Mouse (Mus musculus): Measurements from ENCODE around the gene Pacrg. TPM values are rescaled to one million over a fixed set of nuclear protein-coding genes. Genes with fewer than 3 reads are reported as not detected.

Gene Pacrg
- total and polyA plus RNA-seq, 2 experiments from 2014 or later, result 9.5 to 26.1 TPM

DNA sequence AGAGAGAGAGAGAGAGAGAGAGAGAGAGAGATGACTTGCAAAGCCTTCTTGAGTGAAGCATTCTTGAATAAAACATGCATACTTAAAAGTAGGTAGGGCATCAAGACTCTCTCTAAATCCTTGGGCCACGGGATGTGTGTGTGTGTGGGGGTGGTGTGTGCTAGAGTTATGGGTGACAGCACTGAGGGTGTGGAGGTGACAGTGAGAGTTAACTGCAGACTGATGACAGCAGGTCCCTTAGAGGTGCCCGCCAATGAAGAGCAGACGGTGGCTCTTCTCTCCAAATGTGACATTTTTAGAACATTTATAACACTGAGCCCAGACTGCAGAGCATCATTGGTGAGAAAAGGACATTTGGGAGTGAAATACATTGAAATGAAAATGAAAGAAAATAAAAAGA, 220.2 kb downstream of the Pacrg start:
- Histone ChIP-seq H3K27ac (no peak overlapping the region), H3K9me3 (ENCODE audit: low read length) (no peaks in the 10 kb centered on the region), H3K4me1 (ENCODE audit: insufficient read depth, low read length) (0 out of 2 replicates have a peak, but pooled peaks cover 8% of the 10 kb centered on the region), H3K36me3 (ENCODE audit: insufficient read depth, low read length) (no peaks in the 10 kb centered on the region), H3K9ac (replicated peaks; ENCODE audit: low read length) (no peak overlapping the region), H3K4me2 (ENCODE audit: low read depth, low read length) (no peak overlapping the region), H3K4me3 (ENCODE audit: low read length) (no peak overlapping the region), H3K27me3 (ENCODE audit: insufficient read depth, low read length) (no peaks in the 10 kb centered on the region)
- WGBS, result 78% methylated on average over 3 of the region's 3 CpGs
- ATAC-seq (no peak), DNase-seq (ENCODE audit: low spot score) (no peak)
- TF ChIP-seq CTCF (IDR thresholded peaks at IDR 0.05; ENCODE audit: low read depth), result no peak

DNA sequence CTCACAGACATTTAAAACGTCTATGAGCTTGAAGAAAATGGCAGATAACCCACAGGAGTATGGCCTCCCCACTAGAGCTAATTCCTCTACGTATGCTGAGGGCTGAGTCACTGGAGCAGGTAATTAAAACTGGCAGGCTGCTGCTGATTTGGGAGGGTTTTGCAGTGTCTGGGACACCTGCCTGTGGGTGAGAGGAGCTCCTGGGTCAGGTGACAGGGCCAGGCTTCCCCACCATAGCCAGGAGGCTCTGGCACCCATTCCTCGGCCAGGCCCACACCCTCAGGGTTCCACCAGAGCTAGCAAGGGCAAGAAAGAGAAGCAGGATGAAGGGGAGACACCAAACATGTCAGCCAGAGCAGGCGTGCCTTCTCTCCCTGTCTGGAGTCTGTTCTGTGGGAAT, 222.5 kb downstream of the Pacrg start:
- no peak overlapping the region for H3K4me3 ChIP-seq (ENCODE audit: low read length)
- H3K4me1 ChIP-seq (ENCODE audit: insufficient read depth, low read length), result 0 out of 2 replicates have a peak, but pooled peaks cover 8% of the 10 kb centered on the region
- TF ChIP-seq CTCF (IDR thresholded peaks at IDR 0.05; ENCODE audit: low read depth), result no peak
- DNase-seq (ENCODE audit: low spot score) (peak; percentile 45), ATAC-seq (peak; percentile 58; the same call in 1 of the 2 replicates)
- H3K36me3 ChIP-seq (ENCODE audit: insufficient read depth, low read length), result no peaks in the 10 kb centered on the region
- 49% methylated on average over 4 of the region's 4 CpGs for WGBS
- H3K27ac ChIP-seq, result no peak overlapping the region
- H3K4me2 ChIP-seq (ENCODE audit: low read depth, low read length), result no peak overlapping the region
- H3K27me3 ChIP-seq (ENCODE audit: insufficient read depth, low read length), result no peaks in the 10 kb centered on the region
- no peak overlapping the region for H3K9ac ChIP-seq (replicated peaks; ENCODE audit: low read length)
- H3K9me3 ChIP-seq (ENCODE audit: low read length), result no peaks in the 10 kb centered on the region

DNA sequence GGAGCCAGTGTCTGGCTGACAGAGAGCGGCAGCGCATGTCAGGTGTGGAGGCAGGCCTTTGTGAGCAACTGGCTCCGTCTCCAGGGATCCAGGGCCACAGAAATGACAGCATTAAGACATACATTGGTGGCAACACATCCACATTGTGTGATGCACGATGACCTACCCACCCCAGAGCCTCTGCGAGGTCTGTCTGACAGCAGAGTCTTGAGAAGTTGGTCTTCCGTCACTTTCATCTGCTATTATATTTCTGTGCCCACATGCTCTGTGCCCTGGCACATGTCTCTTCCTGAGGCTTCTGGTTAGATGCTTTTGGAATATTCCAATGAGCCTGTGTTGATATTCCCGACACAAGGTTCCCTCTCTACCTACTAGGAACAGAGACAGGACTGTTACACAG, 224.5 kb downstream of the Pacrg start:
- Histone ChIP-seq H3K27ac (no peak overlapping the region), H3K4me1 (ENCODE audit: insufficient read depth, low read length) (0 out of 2 replicates have a peak, but pooled peaks cover 8% of the 10 kb centered on the region)
- ATAC-seq, result no peak

DNA sequence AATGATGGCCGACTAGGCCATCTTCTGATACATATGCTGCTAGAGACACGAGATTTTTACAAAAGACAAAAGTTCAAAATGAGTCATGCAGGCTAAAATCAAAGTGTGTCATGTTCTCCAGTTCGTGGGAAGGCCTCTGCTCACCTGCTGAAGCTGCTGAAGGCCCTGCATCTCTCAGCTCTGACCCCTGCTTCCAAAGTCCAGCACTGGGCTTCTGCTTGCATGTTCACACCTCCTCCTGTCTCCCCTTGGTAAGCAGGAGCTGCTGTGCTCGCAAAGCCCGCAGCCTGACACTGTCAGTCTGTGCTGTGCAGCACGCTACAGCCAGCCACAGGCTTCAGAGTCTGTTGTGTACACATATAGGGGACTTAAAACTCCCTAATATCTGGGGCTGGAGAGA, 225.4 kb downstream of the Pacrg start:
- 86% methylated on average over 6 of the region's 6 CpGs for WGBS
- ATAC-seq, result no peak

More for the DNA sequence above, 224.5 kb downstream of the Pacrg start:
- 82% methylated on average over 7 of the region's 7 CpGs for WGBS
- H3K4me3 ChIP-seq (ENCODE audit: low read length), result no peak overlapping the region
- H3K9ac ChIP-seq (replicated peaks; ENCODE audit: low read length), result no peak overlapping the region
- TF ChIP-seq CTCF (IDR thresholded peaks at IDR 0.05; ENCODE audit: low read depth), result no peak
- no peaks in the 10 kb centered on the region for H3K9me3 ChIP-seq (ENCODE audit: low read length)
- no peaks in the 10 kb centered on the region for H3K36me3 ChIP-seq (ENCODE audit: insufficient read depth, low read length)
- no peak for DNase-seq (ENCODE audit: low spot score)
- no peak overlapping the region for H3K4me2 ChIP-seq (ENCODE audit: low read depth, low read length)
- no peaks in the 10 kb centered on the region for H3K27me3 ChIP-seq (ENCODE audit: insufficient read depth, low read length)

DNA sequence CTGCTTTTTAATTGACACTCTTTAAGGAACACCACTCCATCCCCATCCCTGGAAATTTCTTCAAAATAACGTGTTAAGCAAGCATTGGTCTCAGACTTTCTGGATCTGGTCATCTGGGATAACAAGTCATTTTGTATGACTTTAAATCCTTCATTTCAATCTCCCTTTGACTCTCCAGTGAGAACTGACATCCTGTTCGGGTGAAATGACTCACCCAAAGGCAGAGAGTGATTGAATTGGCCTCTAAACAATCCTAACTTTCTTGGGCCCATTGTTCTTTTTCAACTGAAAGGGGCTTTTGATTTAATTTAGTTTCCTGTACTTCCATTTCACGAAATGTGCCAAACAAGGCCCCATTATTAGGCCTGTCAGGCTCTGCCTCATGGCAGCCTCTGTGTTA, 228.5 kb downstream of the Pacrg start:
- ATAC-seq (no peak), DNase-seq (ENCODE audit: low spot score) (no peak)
- no peaks in the 10 kb centered on the region for H3K9me3 ChIP-seq (ENCODE audit: low read length)
- no peaks in the 10 kb centered on the region for H3K36me3 ChIP-seq (ENCODE audit: insufficient read depth, low read length)
- H3K27me3 ChIP-seq (ENCODE audit: insufficient read depth, low read length), result no peaks in the 10 kb centered on the region
- H3K27ac ChIP-seq, result no peak overlapping the region
- H3K4me1 ChIP-seq (ENCODE audit: insufficient read depth, low read length), result no peaks in the 10 kb centered on the region
- no peak overlapping the region for H3K9ac ChIP-seq (replicated peaks; ENCODE audit: low read length)
- WGBS, result 40% methylated on average over 3 of the region's 3 CpGs
- no peak overlapping the region for H3K4me2 ChIP-seq (ENCODE audit: low read depth, low read length)
- TF ChIP-seq CTCF (IDR thresholded peaks at IDR 0.05; ENCODE audit: low read depth), result no peak
- no peak overlapping the region for H3K4me3 ChIP-seq (ENCODE audit: low read length)

More for the DNA sequence above, 225.4 kb downstream of the Pacrg start:
- no peak overlapping the region for H3K4me3 ChIP-seq (ENCODE audit: low read length)
- H3K4me2 ChIP-seq (ENCODE audit: low read depth, low read length), result no peak overlapping the region
- H3K9ac ChIP-seq (replicated peaks; ENCODE audit: low read length), result no peak overlapping the region
- no peaks in the 10 kb centered on the region for H3K9me3 ChIP-seq (ENCODE audit: low read length)
- H3K27ac ChIP-seq, result no peak overlapping the region
- no peaks in the 10 kb centered on the region for H3K27me3 ChIP-seq (ENCODE audit: insufficient read depth, low read length)
- H3K36me3 ChIP-seq (ENCODE audit: insufficient read depth, low read length), result no peaks in the 10 kb centered on the region
- no peak for TF ChIP-seq CTCF (IDR thresholded peaks at IDR 0.05; ENCODE audit: low read depth)
- 0 out of 2 replicates have a peak, but pooled peaks cover 8% of the 10 kb centered on the region for H3K4me1 ChIP-seq (ENCODE audit: insufficient read depth, low read length)
- DNase-seq (ENCODE audit: low spot score), result no peak

DNA sequence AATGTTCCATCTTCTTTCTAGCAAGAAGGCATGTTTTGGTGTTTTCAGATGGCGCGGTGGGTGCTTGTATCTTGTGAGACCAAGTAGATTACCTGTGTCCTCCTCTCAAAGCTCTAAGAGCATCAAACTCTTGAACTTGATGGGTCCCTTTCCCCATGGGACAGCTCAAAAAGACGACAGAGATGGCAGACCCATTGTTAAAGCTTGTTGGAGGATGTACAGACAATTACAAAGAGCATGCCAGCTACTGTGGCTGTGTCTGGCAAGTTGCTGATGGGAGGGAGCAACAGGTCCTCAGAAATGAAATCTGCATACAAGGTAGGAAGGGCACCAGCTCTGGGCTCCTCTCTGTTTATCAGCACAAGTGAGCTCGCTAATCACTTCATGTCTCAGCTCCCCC, 232.0 kb downstream of the Pacrg start:
- Histone ChIP-seq H3K27ac (no peak overlapping the region), H3K4me3 (ENCODE audit: low read length) (no peak overlapping the region), H3K36me3 (ENCODE audit: insufficient read depth, low read length) (no peaks in the 10 kb centered on the region), H3K9me3 (ENCODE audit: low read length) (no peaks in the 10 kb centered on the region), H3K4me1 (ENCODE audit: insufficient read depth, low read length) (no peaks in the 10 kb centered on the region), H3K9ac (replicated peaks; ENCODE audit: low read length) (no peak overlapping the region), H3K27me3 (ENCODE audit: insufficient read depth, low read length) (no peaks in the 10 kb centered on the region), H3K4me2 (ENCODE audit: low read depth, low read length) (no peak overlapping the region)
- TF ChIP-seq CTCF (IDR thresholded peaks at IDR 0.05; ENCODE audit: low read depth), result no peak
- ATAC-seq (no peak), DNase-seq (ENCODE audit: low spot score) (no peak)
- 83% methylated on average over 4 of the region's 4 CpGs for WGBS

- 73% methylated on average over 3 of the region's 3 CpGs for WGBS
- Histone ChIP-seq H3K9ac (replicated peaks; ENCODE audit: low read length) (no peak overlapping the region), H3K4me2 (ENCODE audit: low read depth, low read length) (no peak overlapping the region), H3K4me3 (ENCODE audit: low read length) (no peak overlapping the region), H3K27ac (no peak overlapping the region), H3K27me3 (ENCODE audit: insufficient read depth, low read length) (no peaks in the 10 kb centered on the region), H3K9me3 (ENCODE audit: low read length) (no peaks in the 10 kb centered on the region), H3K36me3 (ENCODE audit: insufficient read depth, low read length) (no peaks in the 10 kb centered on the region), H3K4me1 (ENCODE audit: insufficient read depth, low read length) (no peaks in the 10 kb centered on the region)
- no peak for TF ChIP-seq CTCF (IDR thresholded peaks at IDR 0.05; ENCODE audit: low read depth)
- ATAC-seq (no peak), DNase-seq (ENCODE audit: low spot score) (no peak)
Observed at GRCm38 (mm10) chr17:10606090-10606489, 234.0 kb downstream of the Pacrg start.

Data from hindbrain, postnatal 0 days (tissue).